ENCODE assay signal across 23 mouse cellular contexts in genomic region chr1:170306232-170306631, GRCm38 (mm10). TPM values are rescaled to one million over a fixed set of nuclear protein-coding genes. Genes with fewer than 3 reads are reported as not detected.
DNase-seq lines count a peak whose midpoint lies in the region; ATAC-seq lines count a peak whose summit lies in the region.
"Had no signal": no experiment of that assay in that cellular context is flagged by ENCODE, and none has a peak within 500 bp of the region (broad histone marks: within the 10 kb centered on the region; RNA-seq: fewer than 3 reads in every experiment).

Gm7694 (minus strand) TSS chr1:170306332.

- no peaks in the 10 kb centered on the region for H3K27me3 ChIP-seq in heart, embryonic 11.5 days (ENCODE audit: control insufficient read depth, insufficient read depth, low read length)
- H3K27me3 ChIP-seq: embryonic facial prominence, embryonic 12.5 days; embryonic facial prominence, embryonic 15.5 days; forebrain, embryonic 12.5 days; forebrain, embryonic 15.5 days; hindbrain, embryonic 12.5 days; hindbrain, embryonic 15.5 days had no signal

- WGBS in heart, embryonic 11.5 days (ENCODE audit: insufficient replicate concordance) = 90% methylated on average over 4 of the region's 4 CpGs
- WGBS in large intestine, adult 2 months = 92% methylated on average over 4 of the region's 4 CpGs

- H3K4me1 ChIP-seq in heart, embryonic 11.5 days (ENCODE audit: control insufficient read depth, insufficient read depth, low read length) = no peaks in the 10 kb centered on the region
- H3K4me1 ChIP-seq: embryonic facial prominence, embryonic 12.5 days; embryonic facial prominence, embryonic 15.5 days; forebrain, embryonic 15.5 days; hindbrain, embryonic 12.5 days; hindbrain, embryonic 15.5 days had no signal

- no peak within 1 kb of the TSS for H3K27ac ChIP-seq in heart, embryonic 11.5 days (ENCODE audit: low read depth, low read length)
- H3K27ac ChIP-seq: embryonic facial prominence, embryonic 12.5 days; embryonic facial prominence, embryonic 15.5 days; forebrain, embryonic 12.5 days; forebrain, embryonic 15.5 days; heart, adult 2 months; hindbrain, embryonic 12.5 days; hindbrain, embryonic 15.5 days had no signal

- no peak for ATAC-seq in heart, embryonic 11.5 days (replicated peaks; ENCODE audit: insufficient number of reproducible peaks, low FRiP score, low TSS enrichment)
- no peak for ATAC-seq in erythroid progenitor cell, adult 5-6 weeks (replicated peaks; ENCODE audit: low FRiP score, poor library complexity, severe bottlenecking)
- ATAC-seq: CD4-positive, CD25-positive, alpha-beta regulatory T cell, adult 4 months; forebrain, embryonic 15.5 days; intestine, postnatal 0 days had no signal

- H3K9me3 ChIP-seq in heart, embryonic 11.5 days (replicated peaks; ENCODE audit: control insufficient read depth, low read length) = no peaks in the 10 kb centered on the region
- H3K9me3 ChIP-seq: embryonic facial prominence, embryonic 12.5 days; embryonic facial prominence, embryonic 15.5 days; forebrain, embryonic 12.5 days; forebrain, embryonic 15.5 days; hindbrain, embryonic 12.5 days; hindbrain, embryonic 15.5 days had no signal

- no peak within 1 kb of the TSS for H3K4me3 ChIP-seq in heart, embryonic 11.5 days (ENCODE audit: low read depth, low read length)
- H3K4me3 ChIP-seq: embryonic facial prominence, embryonic 12.5 days; embryonic facial prominence, embryonic 15.5 days; forebrain, embryonic 12.5 days; forebrain, embryonic 15.5 days; heart, adult 2 months; hindbrain, embryonic 12.5 days; hindbrain, embryonic 15.5 days had no signal

- intact Hi-C loops in heart, postnatal 25 days (cut with DNase I) = no loop called here
- intact Hi-C loops in left cerebral cortex, postnatal 10 days (cut with DNase I) = no loop called here

- no peaks in the 10 kb centered on the region for H3K36me3 ChIP-seq in heart, embryonic 11.5 days (ENCODE audit: control insufficient read depth, insufficient read depth, low read length)
- H3K36me3 ChIP-seq: embryonic facial prominence, embryonic 12.5 days; embryonic facial prominence, embryonic 15.5 days; forebrain, embryonic 15.5 days; hindbrain, embryonic 12.5 days; hindbrain, embryonic 15.5 days had no signal

- no peak within 1 kb of the TSS for H3K9ac ChIP-seq in heart, embryonic 11.5 days (ENCODE audit: low read depth, low read length)
- H3K9ac ChIP-seq: embryonic facial prominence, embryonic 12.5 days; embryonic facial prominence, embryonic 15.5 days; forebrain, embryonic 12.5 days; forebrain, embryonic 15.5 days; hindbrain, embryonic 12.5 days; hindbrain, embryonic 15.5 days had no signal

- DNase-seq in adrenal gland, postnatal 4 days (ENCODE audit: low spot score in 2 of 2) = no peak
- DNase-seq in adrenal gland, postnatal 36 days = no peak
- no peak for DNase-seq in heart, postnatal 25 days (ENCODE audit: low spot score)
- no peak for DNase-seq in large intestine, adult 2 months (ENCODE audit: low read depth, low spot score)
- no peak for DNase-seq in left cerebral cortex, postnatal 10 days (ENCODE audit: extremely low spot score in 1 of 2, low spot score in 2 of 2)
- DNase-seq: adrenal gland, adult 2 months; cerebellum, adult 11 months; cerebellum, adult 2 months; cerebellum, adult 9-11 months; cerebellum, postnatal 25 days; gastrocnemius, postnatal 25 days; heart, adult 2 months; kidney, adult 8-10 months had no signal

- H3K4me2 ChIP-seq in heart, embryonic 11.5 days = no peak within 1 kb of the TSS
- H3K4me2 ChIP-seq: embryonic facial prominence, embryonic 12.5 days; embryonic facial prominence, embryonic 15.5 days; forebrain, embryonic 12.5 days; forebrain, embryonic 15.5 days; hindbrain, embryonic 12.5 days; hindbrain, embryonic 15.5 days had no signal

RNA-seq across cellular contexts. Expression of gene Gm7694, which starts in this region (rescaled TPM):
- total RNA-seq in adrenal gland, postnatal 4 days (2021) = 10 to 100 TPM; 13.2 to 15.8 TPM
- 1 to 10 TPM; 9.1 to 9.5 TPM for total RNA-seq in adrenal gland, postnatal 36 days (2021)
- 10 to 100 TPM; 10.5 to 10.9 TPM for total RNA-seq in heart, postnatal 25 days (2021)
- 4.8 and 6.6 TPM in 2 replicates for polyA plus RNA-seq in heart, embryonic 11.5 days (2014; fragmentation: Nextera tagmentation; extraction: Ambion mirVana)
- 12.6 and 18.0 TPM in 2 replicates for total RNA-seq in erythroid progenitor cell, adult 5-6 weeks (2015; ENCODE audit: low replicate concordance)
- total RNA-seq in erythroid progenitor cell, adult 5-6 weeks (2017; ENCODE audit: low replicate concordance) = 15.8 and 29.0 TPM in 2 replicates
- polyA plus RNA-seq in large intestine, adult 2 months (2012; rRNA removed) = 10.6 and 16.0 TPM in 2 replicates
- 1 to 10 TPM; 2.1 to 2.3 TPM for total RNA-seq in left cerebral cortex, postnatal 10 days (2021)
- polyA plus RNA-seq: CD4-positive, CD25-positive, alpha-beta regulatory T cell, adult 4 months had no signal
